Mouse (Mus musculus) midbrain, embryonic 12.5 days (tissue): ENCODE measurements around the gene Dnhd1. TPM values are rescaled to one million over a fixed set of nuclear protein-coding genes. Genes with fewer than 3 reads are reported as not detected.
"Not testable (repeated sequence)": the region's sequence is repeated elsewhere in the genome, so short reads cannot be mapped to it uniquely, and the experiment has no call there.

ENCODE experiments used
- ATAC-seq: fragments of 200-750 bp; cut with Nextera tagmentation; 2 replicates; pipeline ENCODE4 v1.8.0; 2017; ENCODE audit warnings: low read depth, moderate TSS enrichment, moderate library complexity; ENCODE audit not compliant: low FRiP score
- H3K27ac ChIP-seq: fragments of 300-500 bp; sonication (generic); replicated peaks from 2 replicates; pipeline ENCODE4 v1.5.1; 2016; ENCODE audit warnings: mild to moderate bottlenecking
- H3K27me3 ChIP-seq: fragments of 300-500 bp; sonication (generic); 2 replicates; pipeline ENCODE4 v1.6.1; 2016; ENCODE audit warnings: mild to moderate bottlenecking
- H3K36me3 ChIP-seq: fragments of 300-500 bp; sonication (generic); 2 replicates; pipeline ENCODE4 v1.6.1; 2016
- H3K4me1 ChIP-seq: fragments of 300-500 bp; sonication (generic); 2 replicates; pipeline ENCODE4 v1.6.1; 2016
- H3K4me2 ChIP-seq: fragments of 300-500 bp; sonication (generic); replicated peaks from 2 replicates; pipeline ENCODE4 v1.6.1; 2016; ENCODE audit warnings: mild to moderate bottlenecking, moderate library complexity
- H3K4me3 ChIP-seq: fragments of 300-500 bp; sonication (generic); 2 replicates; pipeline ENCODE4 v1.5.1; 2016; ENCODE audit warnings: mild to moderate bottlenecking
- H3K9ac ChIP-seq: fragments of 300-500 bp; sonication (generic); replicated peaks from 2 replicates; pipeline ENCODE4 v1.6.1; 2016; ENCODE audit warnings: mild to moderate bottlenecking, moderate library complexity
- H3K9me3 ChIP-seq: fragments of 300-500 bp; sonication (generic); 2 replicates; pipeline ENCODE4 v1.6.1; 2016; ENCODE audit warnings: mild to moderate bottlenecking
- WGBS: fragments of 180-500 bp; shearing (Covaris S2); methylation state at CpG from one replicate; pipeline ENCODE4 v1.1.7; 2016; 5-methylcytosine and 5-hydroxymethylcytosine counted together
- polyA plus RNA-seq: library from polyadenylated mRNA; unstranded; fragments of >200 nt; fragmentation: Nextera tagmentation; extraction: Ambion mirVana; gene quantifications from 2 replicates; pipeline ENCODE4 v1.2.1, GENCODE M21; 2016

The Dnhd1 gene
- polyA plus RNA-seq, 1 experiment from 2014 or later: 1.0 TPM

DNA sequence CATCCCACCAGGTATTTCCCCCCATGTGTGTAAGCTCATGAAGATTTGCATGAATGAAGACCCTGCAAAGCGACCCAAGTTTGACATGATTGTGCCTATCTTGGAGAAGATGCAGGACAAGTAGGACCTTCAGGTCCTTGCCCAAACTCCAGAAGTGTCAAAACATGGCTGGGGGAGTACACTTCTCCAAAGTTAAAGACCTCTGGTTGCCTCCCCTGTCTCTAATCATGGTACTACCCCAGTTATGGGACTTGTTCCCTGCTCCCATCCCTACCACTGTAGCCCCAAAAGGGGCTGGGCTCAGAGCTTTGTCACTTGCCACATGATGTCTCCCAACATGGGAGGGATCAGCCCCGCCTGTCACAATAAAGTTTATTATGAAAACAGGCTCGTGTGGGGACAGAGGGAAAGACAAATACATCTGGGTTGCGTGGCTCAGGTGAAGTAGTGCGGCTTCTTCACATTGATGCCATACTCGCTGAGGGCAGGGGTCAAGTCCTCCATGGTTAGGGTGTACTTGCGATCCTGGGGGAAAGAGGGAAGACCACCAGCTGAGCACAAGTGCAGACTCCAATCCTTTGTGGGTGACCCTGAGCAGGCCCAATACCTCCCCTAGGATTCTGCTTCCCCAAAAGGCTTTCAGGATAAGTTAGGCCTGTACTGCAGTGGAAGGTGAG lies 92.0 kb downstream of the Dnhd1 start:
- peak overlapping the region; percentile 91 for H3K4me2 ChIP-seq
- peaks cover 52% of the 10 kb centered on the region for H3K36me3 ChIP-seq
- not testable (repeated sequence) for H3K9ac ChIP-seq, H3K9me3 ChIP-seq, H3K27me3 ChIP-seq, ATAC-seq, H3K27ac ChIP-seq
- peak overlapping the region; percentile 98; the same call in 1 of the 2 replicates for H3K4me3 ChIP-seq
- H3K4me1 ChIP-seq: peaks cover 28% of the 10 kb centered on the region
- 88% methylated on average over 7 of the region's 7 CpGs for WGBS

GRCm38 (mm10) chr7:105743246-105743925 lies 92.8 kb downstream of the Dnhd1 start:
- peak overlapping the region; percentile 96 for H3K9ac ChIP-seq
- H3K4me2 ChIP-seq: peak overlapping the region; percentile 91
- ATAC-seq, H3K27me3 ChIP-seq, H3K9me3 ChIP-seq: not testable (repeated sequence)
- H3K36me3 ChIP-seq: peaks cover 59% of the 10 kb centered on the region
- peak overlapping the region; percentile 98 for H3K4me3 ChIP-seq
- H3K27ac ChIP-seq: peak overlapping the region; percentile 74; the same call in 1 of the 2 replicates
- 35% methylated on average over 20 of the region's 20 CpGs for WGBS
- H3K4me1 ChIP-seq: peaks cover 21% of the 10 kb centered on the region

DNA sequence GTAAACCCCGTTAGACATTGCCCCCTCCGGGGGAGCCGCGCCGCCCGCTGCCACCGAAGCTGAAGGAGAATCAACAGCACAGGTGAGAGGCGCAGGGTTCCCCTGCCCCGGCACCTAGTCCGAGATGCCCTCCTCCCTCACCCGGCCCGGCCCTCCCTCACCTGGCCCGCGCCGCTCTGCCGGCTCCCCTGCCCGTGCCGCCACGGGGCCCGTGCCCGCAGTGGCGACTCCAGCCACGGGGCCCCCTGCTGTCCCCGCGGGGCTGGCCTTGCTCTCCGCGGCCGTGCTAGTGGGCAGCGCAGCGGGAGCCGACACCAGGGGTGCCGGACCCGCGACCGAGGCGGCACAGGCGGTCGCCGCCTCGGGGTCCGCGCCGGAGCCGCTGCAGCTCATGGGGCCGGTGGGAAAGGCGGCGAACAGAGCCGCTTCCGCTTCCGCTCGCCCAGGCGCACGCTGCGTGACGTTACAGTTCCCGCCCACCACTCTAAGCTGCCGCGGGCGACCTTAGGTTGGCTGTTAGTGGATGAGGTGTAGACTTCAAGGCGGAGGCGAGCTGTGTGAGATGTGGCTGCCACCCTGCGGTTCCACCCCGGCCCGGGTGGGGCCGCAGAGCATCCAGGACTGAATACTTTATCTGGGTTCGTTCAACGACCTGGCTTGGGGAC lies 93.4 kb downstream of the Dnhd1 start, which contains the start of gene Taf10:
Gene Taf10 (minus strand): TSS at position 436 of the 665 bp plus-strand sequence.
- Histone ChIP-seq H3K9ac (peak within 1 kb of the TSS; percentile 96), H3K4me2 (peak within 1 kb of the TSS; percentile 91), H3K36me3 (peaks cover 63% of the 10 kb centered on the region), H3K27ac (peak within 1 kb of the TSS; percentile 74), H3K9me3 (no peaks in the 10 kb centered on the region), H3K4me1 (peaks cover 15% of the 10 kb centered on the region), H3K27me3 (no peaks in the 10 kb centered on the region), H3K4me3 (peak within 1 kb of the TSS; percentile 98)
- WGBS: under 1% methylated on average over 67 of the region's 67 CpGs
- ATAC-seq: peak; percentile 98

DNA sequence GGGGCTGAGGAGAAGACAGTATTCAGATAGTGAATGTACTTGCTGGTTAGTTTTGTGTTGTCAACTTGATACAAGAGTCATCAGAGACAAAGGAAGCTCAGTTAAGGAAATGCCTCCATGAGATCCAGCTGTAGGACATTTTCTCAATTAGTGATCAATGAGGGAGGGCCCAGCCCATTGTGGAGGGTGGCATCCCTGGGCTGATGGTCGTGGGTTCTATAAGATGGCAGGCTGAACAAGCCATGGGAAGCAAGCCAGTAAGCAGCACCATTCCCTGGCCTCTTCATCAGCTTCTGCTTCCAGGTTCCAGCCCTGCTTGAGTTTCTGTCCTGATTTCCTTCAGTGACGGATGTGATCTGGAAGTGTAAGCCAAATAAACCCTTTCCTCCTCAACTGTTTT lies 97.1 kb downstream of the Dnhd1 start:
- 80% methylated on average over 2 of the region's 2 CpGs for WGBS
- Histone ChIP-seq H3K27me3 (no peaks in the 10 kb centered on the region), H3K36me3 (peaks cover 30% of the 10 kb centered on the region), H3K4me2 (no peak overlapping the region), H3K4me3 (no peak overlapping the region), H3K9me3 (no peaks in the 10 kb centered on the region), H3K27ac (no peak overlapping the region), H3K4me1 (peaks cover 28% of the 10 kb centered on the region), H3K9ac (no peak overlapping the region)
- no peak for ATAC-seq

GRCm38 (mm10) chr7:105751491-105752433 lies 101.1 kb downstream of the Dnhd1 start, which contains the start of gene Tpp1:
Gene Tpp1, minus strand, starts transcription at chr7:105752235.
- peak; percentile 92 for ATAC-seq
- WGBS: 24% methylated on average over 20 of the region's 20 CpGs
- H3K36me3 ChIP-seq: peaks cover 58% of the 10 kb centered on the region
- H3K4me2 ChIP-seq: peak within 1 kb of the TSS; percentile 58
- H3K4me3 ChIP-seq: peak within 1 kb of the TSS; percentile 50
- H3K4me1 ChIP-seq: peaks cover 14% of the 10 kb centered on the region
- H3K27ac ChIP-seq: peak within 1 kb of the TSS; percentile 56
- H3K9ac ChIP-seq: peak within 1 kb of the TSS; percentile 53
- no peaks in the 10 kb centered on the region for H3K27me3 ChIP-seq
- no peaks in the 10 kb centered on the region for H3K9me3 ChIP-seq

- Histone ChIP-seq H3K4me3 (no peak overlapping the region), H3K36me3 (peaks cover 61% of the 10 kb centered on the region), H3K4me2 (no peak overlapping the region), H3K27ac (peak overlapping the region; percentile 43; the same call in 1 of the 2 replicates), H3K9me3 (no peaks in the 10 kb centered on the region), H3K27me3 (no peaks in the 10 kb centered on the region), H3K4me1 (peaks cover 14% of the 10 kb centered on the region), H3K9ac (no peak overlapping the region)
- WGBS: 92% methylated on average over 2 of the region's 2 CpGs
- ATAC-seq: peak; percentile 14; the same call in 1 of the 2 replicates
Measured at GRCm38 (mm10) chr7:105752716-105753115, 102.1 kb downstream of the Dnhd1 start.

DNA sequence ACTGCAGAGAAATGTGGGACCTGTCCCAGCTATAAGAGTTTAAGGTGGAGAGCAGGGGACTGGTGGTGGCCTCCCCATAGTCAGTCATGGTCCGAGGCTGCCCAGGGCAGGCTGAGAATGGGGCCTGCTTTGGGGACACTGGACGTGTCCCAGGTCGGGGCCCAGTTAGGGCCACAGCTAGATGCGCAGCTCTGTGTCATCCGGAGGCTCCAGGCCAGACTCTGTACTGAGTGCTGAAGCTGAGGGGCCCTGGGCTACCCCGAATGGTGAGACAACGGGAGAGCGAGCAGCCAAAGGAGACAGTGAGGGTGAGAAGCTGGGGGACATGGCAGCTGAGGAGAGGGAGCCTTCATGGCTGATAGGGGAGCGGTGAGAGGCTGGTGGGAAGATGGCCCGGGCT lies 102.7 kb downstream of the Dnhd1 start:
- H3K27ac ChIP-seq: peak overlapping the region; percentile 43; the same call in 1 of the 2 replicates
- no peak overlapping the region for H3K4me3 ChIP-seq
- WGBS: 91% methylated on average over 10 of the region's 10 CpGs
- no peaks in the 10 kb centered on the region for H3K9me3 ChIP-seq
- ATAC-seq: no peak
- H3K9ac ChIP-seq: no peak overlapping the region
- peaks cover 61% of the 10 kb centered on the region for H3K36me3 ChIP-seq
- H3K4me2 ChIP-seq: no peak overlapping the region
- peaks cover 14% of the 10 kb centered on the region for H3K4me1 ChIP-seq
- H3K27me3 ChIP-seq: no peaks in the 10 kb centered on the region

GRCm38 (mm10) chr7:105761813-105762484 lies 111.3 kb downstream of the Dnhd1 start:
- ATAC-seq: peak; percentile 4; the same call in 1 of the 2 replicates
- no peaks in the 10 kb centered on the region for H3K4me1 ChIP-seq
- H3K36me3 ChIP-seq: peaks cover 94% of the 10 kb centered on the region
- H3K9me3 ChIP-seq: no peaks in the 10 kb centered on the region
- H3K27me3 ChIP-seq: peaks cover 45% of the 10 kb centered on the region
- H3K27ac ChIP-seq: no peak overlapping the region
- H3K4me3 ChIP-seq: no peak overlapping the region
- H3K9ac ChIP-seq: no peak overlapping the region
- H3K4me2 ChIP-seq: 0 out of 2 replicates have a peak overlapping the region, but pooled peaks have one; percentile 3
- WGBS: 18% methylated on average over 51 of the region's 51 CpGs

DNA sequence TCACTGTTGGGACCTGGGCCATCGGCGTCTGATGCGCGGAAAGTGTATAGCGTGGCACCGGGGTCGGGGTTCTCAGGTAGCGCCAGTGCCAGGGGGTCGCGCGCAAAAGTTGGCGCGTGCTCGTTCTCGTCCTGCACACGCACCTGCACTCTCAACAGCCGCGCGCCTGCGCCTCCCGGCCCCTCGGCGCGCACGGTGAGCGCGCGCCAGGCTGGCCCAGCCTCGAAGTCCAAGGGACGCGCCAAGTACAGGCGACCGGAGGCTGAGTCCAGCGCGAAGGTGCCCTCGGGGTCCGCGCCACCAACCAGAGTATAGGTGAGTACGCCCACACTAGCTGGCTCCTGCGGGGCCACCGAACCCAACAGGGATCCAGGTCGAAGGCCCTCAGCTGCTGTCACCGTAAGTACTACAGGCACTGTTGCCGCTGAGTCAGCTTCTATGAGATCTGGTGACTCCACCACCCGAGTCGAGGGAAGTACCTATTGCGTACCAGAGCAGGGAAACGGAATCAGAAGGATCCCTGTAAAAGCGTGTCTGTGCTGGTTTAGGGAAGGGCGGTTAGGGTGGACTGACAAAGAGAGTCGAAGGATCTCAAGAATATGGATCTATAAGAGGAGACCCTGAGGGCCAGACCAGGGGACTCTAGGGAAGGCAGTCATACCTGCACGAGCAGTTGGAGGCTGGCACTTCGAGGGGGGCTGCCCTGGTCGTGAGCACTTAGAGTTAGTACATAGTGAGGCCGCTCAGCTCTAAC lies 112.1 kb downstream of the Dnhd1 start:
- 0 out of 2 replicates have a peak overlapping the region, but pooled peaks have one; percentile 3 for H3K4me2 ChIP-seq
- H3K27me3 ChIP-seq: peaks cover 45% of the 10 kb centered on the region
- no peaks in the 10 kb centered on the region for H3K9me3 ChIP-seq
- ATAC-seq: 0 out of 2 replicates have a peak, but pooled peaks have one; percentile 8
- H3K4me1 ChIP-seq: peaks cover 4% of the 10 kb centered on the region
- H3K4me3 ChIP-seq: no peak overlapping the region
- H3K9ac ChIP-seq: no peak overlapping the region
- peaks cover 90% of the 10 kb centered on the region for H3K36me3 ChIP-seq
- H3K27ac ChIP-seq: no peak overlapping the region
- WGBS: 22% methylated on average over 55 of the region's 55 CpGs

DNA sequence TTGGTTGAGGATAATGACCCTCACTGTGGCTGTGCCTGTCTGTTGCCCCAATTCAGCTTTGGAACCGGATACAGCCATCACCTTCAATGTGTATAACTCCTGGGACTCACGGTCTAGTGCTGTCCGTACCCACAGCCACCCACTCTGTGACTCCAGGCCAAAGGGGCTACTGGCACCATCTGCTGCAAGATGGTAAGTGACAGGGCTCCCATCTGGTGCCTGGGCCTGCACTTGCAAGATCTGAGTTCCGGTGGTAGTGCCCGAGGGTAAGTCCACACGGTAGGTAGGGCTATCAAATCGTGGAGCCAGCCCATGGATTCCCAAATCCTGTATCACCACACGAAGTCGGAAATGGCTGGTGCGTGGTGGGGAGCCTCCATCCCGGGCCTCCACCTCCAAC lies 113.7 kb downstream of the Dnhd1 start:
- H3K27ac ChIP-seq: no peak overlapping the region
- ATAC-seq: no peak
- H3K9ac ChIP-seq: no peak overlapping the region
- WGBS: 89% methylated on average over 11 of the region's 11 CpGs
- peaks cover 19% of the 10 kb centered on the region for H3K4me1 ChIP-seq
- H3K36me3 ChIP-seq: peaks cover 75% of the 10 kb centered on the region
- no peak overlapping the region for H3K4me3 ChIP-seq
- peaks cover 45% of the 10 kb centered on the region for H3K27me3 ChIP-seq
- no peak overlapping the region for H3K4me2 ChIP-seq
- no peaks in the 10 kb centered on the region for H3K9me3 ChIP-seq
